Mouse (Mus musculus): Measurements from ENCODE around the gene Dntt. TPM values are rescaled to one million over a fixed set of nuclear protein-coding genes. Genes with fewer than 3 reads are reported as not detected.

Dntt gene
- total RNA-seq, 2 experiments from 2014 or later: 10.3 to 40.7 TPM

GRCm38 (mm10) chr19:41048187-41048559, 19.1 kb downstream of the Dntt start:
- ATAC-seq (replicated peaks; ENCODE audit: low FRiP score, low TSS enrichment, poor library complexity, severe bottlenecking): no peak

- no peak for ATAC-seq (replicated peaks; ENCODE audit: low FRiP score, low TSS enrichment, poor library complexity, severe bottlenecking)
These were observed 22.6 kb downstream of the Dntt start for GRCm38 (mm10) chr19:41051714-41052113.

GRCm38 (mm10) chr19:41052247-41052646, 23.2 kb downstream of the Dntt start:
- no peak for ATAC-seq (replicated peaks; ENCODE audit: low FRiP score, low TSS enrichment, poor library complexity, severe bottlenecking)

- peak; percentile 79 for ATAC-seq (replicated peaks; ENCODE audit: low FRiP score, low TSS enrichment, poor library complexity, severe bottlenecking)
These were observed 24.5 kb downstream of the Dntt start for GRCm38 (mm10) chr19:41053530-41053929.

- ATAC-seq (replicated peaks; ENCODE audit: low FRiP score, low TSS enrichment, poor library complexity, severe bottlenecking): no peak
These were observed 25.6 kb downstream of the Dntt start for GRCm38 (mm10) chr19:41054702-41055101.

GRCm38 (mm10) chr19:41071500-41071899, 42.4 kb downstream of the Dntt start:
- ATAC-seq (replicated peaks; ENCODE audit: low FRiP score, low TSS enrichment, poor library complexity, severe bottlenecking): peak; percentile 96

GRCm38 (mm10) chr19:41073746-41074455, 44.8 kb downstream of the Dntt start:
- no peak for ATAC-seq (replicated peaks; ENCODE audit: low FRiP score, low TSS enrichment, poor library complexity, severe bottlenecking)

- no peak for ATAC-seq (replicated peaks; ENCODE audit: low FRiP score, low TSS enrichment, poor library complexity, severe bottlenecking)
These were observed 47.8 kb downstream of the Dntt start, which contains the start of gene Opalin for GRCm38 (mm10) chr19:41076906-41077305. Gene Opalin, minus strand, starts transcription at chr19:41077113.

- no peak for ATAC-seq (replicated peaks; ENCODE audit: low FRiP score, low TSS enrichment, poor library complexity, severe bottlenecking)
These were observed 52.5 kb downstream of the Dntt start for GRCm38 (mm10) chr19:41081589-41081988.

GRCm38 (mm10) chr19:41083646-41084045, 54.6 kb downstream of the Dntt start:
- no peak for ATAC-seq (replicated peaks; ENCODE audit: low FRiP score, low TSS enrichment, poor library complexity, severe bottlenecking)

- ATAC-seq (replicated peaks; ENCODE audit: low FRiP score, low TSS enrichment, poor library complexity, severe bottlenecking): 0 out of 2 replicates have a peak, but pooled peaks have one; percentile 9
These were observed 57.2 kb downstream of the Dntt start for GRCm38 (mm10) chr19:41086289-41086688.

GRCm38 (mm10) chr19:41086700-41087099, 57.6 kb downstream of the Dntt start:
- ATAC-seq (replicated peaks; ENCODE audit: low FRiP score, low TSS enrichment, poor library complexity, severe bottlenecking): peak; percentile 76

GRCm38 (mm10) chr19:41087901-41088300, 58.8 kb downstream of the Dntt start:
- no peak for ATAC-seq (replicated peaks; ENCODE audit: low FRiP score, low TSS enrichment, poor library complexity, severe bottlenecking)

- ATAC-seq (replicated peaks; ENCODE audit: low FRiP score, low TSS enrichment, poor library complexity, severe bottlenecking): no peak
These were observed 59.4 kb downstream of the Dntt start for GRCm38 (mm10) chr19:41088491-41088890.

GRCm38 (mm10) chr19:41089833-41090232, 60.8 kb downstream of the Dntt start:
- peak; percentile 31; the same call in 1 of the 2 replicates for ATAC-seq (replicated peaks; ENCODE audit: low FRiP score, low TSS enrichment, poor library complexity, severe bottlenecking)

- no peak for ATAC-seq (replicated peaks; ENCODE audit: low FRiP score, low TSS enrichment, poor library complexity, severe bottlenecking)
These were observed 62.8 kb downstream of the Dntt start for GRCm38 (mm10) chr19:41091901-41092300.

- no peak for ATAC-seq (replicated peaks; ENCODE audit: low FRiP score, low TSS enrichment, poor library complexity, severe bottlenecking)
These were observed 68.0 kb downstream of the Dntt start for GRCm38 (mm10) chr19:41097038-41097437.

GRCm38 (mm10) chr19:41100863-41101262, 71.8 kb downstream of the Dntt start:
- ATAC-seq (replicated peaks; ENCODE audit: low FRiP score, low TSS enrichment, poor library complexity, severe bottlenecking): no peak

GRCm38 (mm10) chr19:41101390-41101789, 72.3 kb downstream of the Dntt start:
- ATAC-seq (replicated peaks; ENCODE audit: low FRiP score, low TSS enrichment, poor library complexity, severe bottlenecking): no peak

- no peak for ATAC-seq (replicated peaks; ENCODE audit: low FRiP score, low TSS enrichment, poor library complexity, severe bottlenecking)
These were observed 75.8 kb downstream of the Dntt start for GRCm38 (mm10) chr19:41104922-41105321.

GRCm38 (mm10) chr19:41107530-41107929, 78.5 kb downstream of the Dntt start:
- ATAC-seq (replicated peaks; ENCODE audit: low FRiP score, low TSS enrichment, poor library complexity, severe bottlenecking): no peak
